Mouse (Mus musculus) CH12.LX (cell line): ENCODE data around the gene Cacybp. TPM values are rescaled to one million over a fixed set of nuclear protein-coding genes. Genes with fewer than 3 reads are reported as not detected.

Experiments used
- DNase-seq: peaks from one replicate; pipeline ENCODE4 v3.0.0-alpha.2; 2013; ENCODE audit errors: extremely low read depth
- H3K27ac ChIP-seq: 2 replicates; pipeline ENCODE4 v1.5.1; 2012; ENCODE audit warnings: low read depth, mild to moderate bottlenecking, control low read depth, moderate library complexity; ENCODE audit not compliant: insufficient read depth
- H3K27me3 ChIP-seq: replicated peaks from 2 replicates; pipeline ENCODE3; 2012; ENCODE audit warnings: inconsistent platforms
- H3K36me3 ChIP-seq, 2 experiments: replicated peaks in 1 of 2; 2 replicates each; pipeline versions ENCODE3 to v1.6.1; 2012; ENCODE audit warnings: inconsistent platforms in 1 of 2, low read length in 1 of 2, mild to moderate bottlenecking in 1 of 2, mixed read lengths in 1 of 2, moderate library complexity in 1 of 2; ENCODE audit not compliant: control insufficient read depth in 1 of 2, insufficient read depth in 1 of 2
- H3K4me1 ChIP-seq, 2 experiments: 2 replicates each; pipeline ENCODE4 v1.6.1; 2012; ENCODE audit warnings: inconsistent platforms in 1 of 2, moderate library complexity in 1 of 2; ENCODE audit not compliant: insufficient read depth in 2 of 2, control insufficient read depth in 1 of 2
- H3K4me2 ChIP-seq: 2 replicates; pipeline ENCODE4 v1.6.1; 2012; ENCODE audit warnings: low read depth, mild to moderate bottlenecking, control low read depth; ENCODE audit not compliant: poor library complexity, insufficient read depth, severe bottlenecking
- H3K4me3 ChIP-seq, 3 experiments: fragments of 150-350 bp in 1 of 3; sonication (generic) in 1 of 3; replicated peaks in 1 of 3; 2 replicates each; pipeline versions ENCODE3 to v1.5.1; 2011 to 2012; ENCODE audit warnings: low read depth in 2 of 3, low read length in 2 of 3, mild to moderate bottlenecking in 2 of 3, moderate library complexity in 2 of 3, control low read depth in 1 of 3, improper control_type of control experiment in 1 of 3, inconsistent platforms in 1 of 3, mixed read lengths in 1 of 3; ENCODE audit not compliant: poor library complexity in 1 of 3
- H3K79me2 ChIP-seq: replicated peaks from 2 replicates; pipeline ENCODE4 v1.6.1; 2012; ENCODE audit warnings: mild to moderate bottlenecking, moderate library complexity; ENCODE audit not compliant: control insufficient read depth, poor library complexity, insufficient read depth, severe bottlenecking; ENCODE audit errors: extremely low read depth
- H3K9ac ChIP-seq: 2 replicates; pipeline ENCODE4 v1.6.1; 2012; ENCODE audit warnings: low read depth, mild to moderate bottlenecking, control low read depth, moderate library complexity; ENCODE audit not compliant: insufficient read depth
- H3K9me3 ChIP-seq: replicated peaks from 2 replicates; pipeline ENCODE3; 2012; ENCODE audit warnings: low read length, inconsistent platforms, mixed read lengths
- BHLHE40 ChIP-seq: IDR thresholded peaks from 2 replicates; pipeline ENCODE4 v1.6.1; 2011; ENCODE audit warnings: mild to moderate bottlenecking, low read depth, low read length, improper control_type of control experiment
- CHD1 ChIP-seq: IDR thresholded peaks from 2 replicates; pipeline ENCODE4 v1.6.1; 2012; ENCODE audit warnings: low read depth, low read length, improper control_type of control experiment, inconsistent platforms
- E2F4 ChIP-seq: IDR thresholded peaks from 2 replicates; pipeline ENCODE4 v1.6.1; 2011; ENCODE audit warnings: low read depth, low read length, improper control_type of control experiment; ENCODE audit not compliant: insufficient replicate concordance
- ELF1 ChIP-seq: IDR thresholded peaks from 2 replicates; pipeline ENCODE4 v1.6.1; 2014; ENCODE audit warnings: low read depth, mild to moderate bottlenecking, inconsistent platforms, low read length, improper control_type of control experiment
- HCFC1 ChIP-seq: IDR thresholded peaks from 2 replicates; pipeline ENCODE4 v1.6.1; 2012; ENCODE audit warnings: low read depth, mild to moderate bottlenecking, inconsistent platforms, low read length, improper control_type of control experiment
- IRF4 ChIP-seq: IDR thresholded peaks from 2 replicates; pipeline ENCODE4 v1.6.1; 2014; ENCODE audit warnings: low read depth, mild to moderate bottlenecking, inconsistent platforms, low read length, improper control_type of control experiment
- JUN ChIP-seq: IDR thresholded peaks from 2 replicates; pipeline ENCODE4 v1.6.1; 2011; ENCODE audit warnings: low read depth, mild to moderate bottlenecking, low read length, improper control_type of control experiment, moderate library complexity; ENCODE audit not compliant: insufficient read depth
- JUND ChIP-seq: conservative IDR thresholded peaks from 2 replicates; pipeline ENCODE4 v1.6.1; 2011; ENCODE audit warnings: low read depth, low read length, improper control_type of control experiment
- MAFK ChIP-seq: IDR thresholded peaks from 2 replicates; pipeline ENCODE4 v1.6.1; 2011; ENCODE audit warnings: low read length, improper control_type of control experiment; ENCODE audit not compliant: insufficient replicate concordance
- MXI1 ChIP-seq: IDR thresholded peaks from 2 replicates; pipeline ENCODE4 v1.6.1; 2011; ENCODE audit warnings: mild to moderate bottlenecking, low read depth, low read length, improper control_type of control experiment
- MYC ChIP-seq: IDR thresholded peaks from 2 replicates; pipeline ENCODE4 v1.6.1; 2011; ENCODE audit warnings: low read depth, mild to moderate bottlenecking, improper control_type of control experiment, low read length
- NELFE ChIP-seq: IDR thresholded peaks from 2 replicates; pipeline ENCODE4 v1.6.1; 2011; ENCODE audit warnings: low read depth, low read length, improper control_type of control experiment
- NRF1 ChIP-seq: IDR thresholded peaks from 2 replicates; pipeline ENCODE4 v1.6.1; 2014; ENCODE audit warnings: low read depth, mild to moderate bottlenecking, inconsistent platforms, low read length, improper control_type of control experiment, moderate library complexity
- PAX5 ChIP-seq: IDR thresholded peaks from 2 replicates; pipeline ENCODE4 v1.6.1; 2012; ENCODE audit warnings: low read length, inconsistent platforms, mixed read lengths
- POLR2A ChIP-seq: IDR thresholded peaks from 2 replicates; pipeline ENCODE4 v1.6.1; 2011; ENCODE audit warnings: low read depth, mild to moderate bottlenecking, improper control_type of control experiment, low read length
- RCOR1 ChIP-seq: conservative IDR thresholded peaks from 2 replicates; pipeline ENCODE4 v1.6.1; 2012; ENCODE audit warnings: low read depth, mild to moderate bottlenecking, inconsistent platforms, low read length, improper control_type of control experiment
- SIN3A ChIP-seq: IDR thresholded peaks from 2 replicates; pipeline ENCODE4 v1.6.1; 2012; ENCODE audit warnings: low read length, improper control_type of control experiment, inconsistent platforms
- SMC3 ChIP-seq: IDR thresholded peaks from 2 replicates; pipeline ENCODE4 v1.6.1; 2011; ENCODE audit warnings: low read depth, low read length, improper control_type of control experiment
- TBP ChIP-seq: conservative IDR thresholded peaks from 2 replicates; pipeline ENCODE4 v1.6.1; 2011; ENCODE audit warnings: low read depth, low read length, improper control_type of control experiment
- UBTF ChIP-seq: IDR thresholded peaks from 2 replicates; pipeline ENCODE4 v1.6.1; 2012; ENCODE audit warnings: low read depth, mild to moderate bottlenecking, inconsistent platforms, low read length, improper control_type of control experiment, moderate library complexity
- ZKSCAN1 ChIP-seq: IDR thresholded peaks from 2 replicates; pipeline ENCODE4 v1.6.1; 2012; ENCODE audit warnings: low read depth, inconsistent platforms, low read length, improper control_type of control experiment, borderline replicate concordance
- dilution Hi-C: fragments of 300-500 bp; cut with MboI; formaldehyde crosslinking; loops from 2 replicates; pipeline ENCODE4 v1.14.3; 2020; ENCODE audit warnings: low sequenced_read_pairs; ENCODE audit not compliant: extremely low pct_unique_long_range_greater_than_20kb, extremely low pct_ligation_motif_present
- in situ Hi-C: fragments of 300-500 bp; cut with MboI; formaldehyde crosslinking; loops from 3 replicates; pipeline ENCODE4 v1.14.3; 2019; ENCODE audit warnings: low sequenced_read_pairs, low pct_ligation_motif_present, low pct_unique_long_range_greater_than_20kb, mixed read lengths
- polyA plus RNA-seq: library from polyadenylated mRNA; unstranded; fragments of >175 nt; gene quantifications from 2 replicates; pipeline ENCODE4 v1.2.1, GENCODE M21; 2012; ENCODE audit warnings: low read depth; ENCODE audit not compliant: insufficient read length
- total RNA-seq, 2 experiments: library from RNA; depleted of rRNA; stranded (reverse); fragments of 300-350 nt in 1 of 2; fragments of >200 nt in 1 of 2; gene quantifications; 2 replicates each; pipeline ENCODE4 v1.2.3; 2012 to 2014

The Cacybp gene
- total and polyA plus RNA-seq, 3 experiments = 130 to 390 (median 357) TPM

DNA sequence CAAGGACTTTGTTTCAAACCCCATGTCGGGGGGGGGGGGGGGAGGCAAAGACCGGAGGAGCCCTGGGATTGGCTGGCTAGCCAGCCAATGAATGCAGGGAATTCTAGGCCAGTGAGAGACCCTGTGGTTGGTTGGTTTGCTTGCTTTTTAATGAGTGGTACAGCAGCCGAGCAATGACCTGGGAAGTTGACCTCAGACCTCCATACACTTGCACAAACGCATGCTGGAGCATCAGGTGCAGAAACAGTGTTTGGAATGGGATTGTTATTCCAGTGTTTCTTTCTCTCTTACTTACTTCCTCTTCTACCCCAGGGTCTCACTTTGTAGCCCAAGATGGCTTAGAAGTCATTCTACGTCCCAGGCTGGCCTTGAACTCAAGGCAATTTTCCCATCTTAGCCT, 46.1 kb downstream of the Cacybp start (continued):
- no peak for TF ChIP-seq IRF4
- TF ChIP-seq JUN = no peak
- TF ChIP-seq NRF1 = no peak
- TF ChIP-seq TBP = peak; percentile 72
- no peak for TF ChIP-seq MYC
- TF ChIP-seq POLR2A = peak; percentile 74
- TF ChIP-seq BHLHE40 = no peak
- TF ChIP-seq UBTF = no peak
- TF ChIP-seq MXI1 = peak; percentile 42; the same call in 1 of the 2 replicates

DNA sequence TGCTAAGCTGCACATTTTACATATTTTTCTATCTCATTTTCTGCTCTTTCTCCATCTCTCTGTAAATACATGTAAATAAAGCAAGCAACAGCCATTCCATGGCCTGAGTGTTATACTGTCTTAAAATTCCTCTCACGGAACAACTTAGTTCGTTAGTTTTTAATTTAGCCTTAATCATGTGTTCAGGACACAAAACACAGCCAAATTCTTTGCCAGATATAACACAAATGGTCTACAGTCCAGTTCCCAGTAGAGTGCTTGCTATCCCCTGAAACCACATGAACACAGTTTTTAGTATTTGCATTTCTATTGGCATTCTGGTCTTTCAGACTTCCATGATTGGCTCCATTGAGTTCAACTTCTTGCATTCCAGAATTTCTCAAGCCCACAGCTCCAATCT, 54.5 kb downstream of the Cacybp start:
- no peak overlapping the region for H3K4me3 ChIP-seq
- H3K27me3 ChIP-seq = peaks cover 3% of the 10 kb centered on the region
- H3K27ac ChIP-seq = no peak overlapping the region
- no peaks in the 10 kb centered on the region for H3K79me2 ChIP-seq
- H3K9me3 ChIP-seq = no peaks in the 10 kb centered on the region
- no peak overlapping the region for H3K4me2 ChIP-seq
- dilution Hi-C loops (no loop called here), in situ Hi-C loops (no loop called here)
- no peaks in the 10 kb centered on the region for H3K4me1 ChIP-seq
- TF ChIP-seq BHLHE40 (no peak), ZKSCAN1 (no peak), E2F4 (no peak), NRF1 (no peak), JUND (no peak), SIN3A (no peak), NELFE (no peak), TBP (no peak), HCFC1 (no peak), MAFK (no peak), RCOR1 (no peak), ELF1 (no peak), SMC3 (no peak), CHD1 (no peak)
- H3K36me3 ChIP-seq = no peaks in the 10 kb centered on the region
- no peak for DNase-seq
- H3K9ac ChIP-seq = no peak overlapping the region

DNA sequence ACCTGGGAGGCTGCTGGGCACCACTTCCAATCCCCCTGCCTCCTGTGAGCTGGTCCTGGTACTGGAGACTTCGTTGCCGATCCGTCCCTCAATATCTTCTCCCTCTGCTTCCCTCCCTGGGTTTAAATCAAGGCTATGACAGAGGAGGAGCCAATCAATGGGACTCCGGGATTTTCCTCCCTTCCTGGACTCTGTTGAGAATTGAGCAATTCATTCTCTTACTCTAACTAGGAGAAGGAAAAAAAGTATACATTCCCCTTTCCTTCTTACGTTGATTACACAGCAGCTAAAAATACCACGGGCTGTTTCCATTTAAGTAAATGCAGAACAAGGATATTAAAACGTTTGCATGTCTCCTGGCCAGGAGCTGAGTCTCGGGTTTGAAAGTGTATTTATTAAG, 59.2 kb downstream of the Cacybp start, which contains the start of gene Tnn:
Gene Tnn, minus strand, starts transcription at position 101 of the 400 bp plus-strand sequence.
- peaks cover 16 to 35% of the 10 kb centered on the region in 2 experiments for H3K4me1 ChIP-seq
- H3K36me3 ChIP-seq = no peaks in the 10 kb centered on the region
- no peak for DNase-seq
- TF ChIP-seq IRF4 (no peak), POLR2A (no peak), SIN3A (no peak), UBTF (no peak), PAX5 (no peak)
- H3K9ac ChIP-seq = no peak within 1 kb of the TSS
- H3K27me3 ChIP-seq = peaks cover 2% of the 10 kb centered on the region
- H3K79me2 ChIP-seq = no peaks in the 10 kb centered on the region
- H3K4me3 ChIP-seq = no peak within 1 kb of the TSS
- in situ Hi-C loops (no loop called here), dilution Hi-C loops (no loop called here)
- no peaks in the 10 kb centered on the region for H3K9me3 ChIP-seq
- no peak within 1 kb of the TSS for H3K27ac ChIP-seq
- H3K4me2 ChIP-seq = no peak within 1 kb of the TSS
